Mouse (Mus musculus): ENCODE results near the gene Gm39115.

- no peak for TF ChIP-seq POLR2A (IDR thresholded peaks at IDR 0.05; ENCODE audit: control insufficient read depth in 1 of 2, insufficient read depth in 1 of 2, low read depth in 1 of 2, low read length in 2 of 2, poor library complexity in 1 of 2)
- no peak for TF ChIP-seq USF2 (IDR thresholded peaks at IDR 0.05; ENCODE audit: borderline replicate concordance in 1 of 2, insufficient read depth in 1 of 2, low read depth in 1 of 2, low read length in 2 of 2)
- TF ChIP-seq CTCF (IDR thresholded peaks at IDR 0.05 in 2 of 3, conservative IDR thresholded peaks at IDR 0.05 in 1 of 3; ENCODE audit: control insufficient read depth in 1 of 3, insufficient read depth in 1 of 3, low read depth in 2 of 3, low read length in 3 of 3, poor library complexity in 1 of 3, severe bottlenecking in 1 of 3), result no peak
- no peak for TF ChIP-seq TCF12 (IDR thresholded peaks at IDR 0.05; ENCODE audit: low read depth, low read length)
- no peak for TF ChIP-seq HCFC1 (IDR thresholded peaks at IDR 0.05; ENCODE audit: low read depth, low read length)
- TF ChIP-seq POLR2AphosphoS5 (IDR thresholded peaks at IDR 0.05; ENCODE audit: borderline replicate concordance, low read depth, low read length), result no peak
- no peak for TF ChIP-seq GATA1 (IDR thresholded peaks at IDR 0.05; ENCODE audit: low read depth, low read length)
- TF ChIP-seq POLR2AphosphoS2 (IDR thresholded peaks at IDR 0.05; ENCODE audit: low read length), result no peak
- TF ChIP-seq ZMIZ1 (IDR thresholded peaks at IDR 0.05; ENCODE audit: low read depth, low read length), result no peak
- no peak for TF ChIP-seq MXI1 (IDR thresholded peaks at IDR 0.05; ENCODE audit: low read depth, low read length)
Observed at GRCm38 (mm10) chr7:142140696-142141095, 4.9 kb upstream of the Gm39115 start.

All from MEL (cell line).